Mouse (Mus musculus): Measurements from ENCODE around the gene Dnmbp.

GRCm38 (mm10) chr19:43887725-43888124, 52.3 kb downstream of the Dnmbp start:
- TF ChIP-seq CTCF (conservative IDR thresholded peaks at IDR 0.05; ENCODE audit: insufficient read depth, insufficient read length, low read depth, low read length) (no peak), POLR2A (IDR thresholded peaks at IDR 0.05; ENCODE audit: low read depth, low read length) (no peak)
